Mouse (Mus musculus) C2C12 (cell line): ENCODE results near the gene Usb1. TPM values are rescaled to one million over a fixed set of nuclear protein-coding genes. Genes with fewer than 3 reads are reported as not detected.
A peak's percentile ranks its signal among the peaks of the same experiment; 100 is the strongest.

Experiments
- H3K27me3 ChIP-seq: one replicate; pipeline ENCODE4 v1.6.1; 2011; ENCODE audit not compliant: control insufficient read depth, insufficient read depth, insufficient read length
- H3K36me3 ChIP-seq: one replicate; pipeline ENCODE4 v1.6.1; 2011; ENCODE audit not compliant: control insufficient read depth, insufficient read depth
- H3K4me3 ChIP-seq: one replicate; pipeline ENCODE4 v1.5.1; 2011; ENCODE audit warnings: mild to moderate bottlenecking, control low read depth; ENCODE audit not compliant: poor library complexity, insufficient read depth, severe bottlenecking
- H3K79me2 ChIP-seq: one replicate; pipeline ENCODE4 v1.6.1; 2011; ENCODE audit not compliant: control insufficient read depth, insufficient read depth
- H3K79me3 ChIP-seq: one replicate; pipeline ENCODE4 v1.6.1; 2011; ENCODE audit warnings: low read depth, control low read depth
- H3ac ChIP-seq: one replicate; pipeline ENCODE3; 2011; ENCODE audit warnings: low read depth; ENCODE audit not compliant: control insufficient read depth, insufficient read length
- CEBPB ChIP-seq: IDR thresholded peaks from one replicate; pipeline ENCODE4 v1.6.1; 2011; ENCODE audit warnings: low read depth, mild to moderate bottlenecking, control low read depth, moderate library complexity
- CTCF ChIP-seq: IDR thresholded peaks from one replicate; pipeline ENCODE4 v1.5.1; 2011; ENCODE audit not compliant: control insufficient read depth, insufficient read depth, insufficient read length
- FOSL1 ChIP-seq: IDR thresholded peaks from one replicate; pipeline ENCODE4 v1.8.0; 2011; ENCODE audit warnings: mild to moderate bottlenecking, low read length; ENCODE audit not compliant: poor library complexity, insufficient read depth, severe bottlenecking
- MAX ChIP-seq: IDR thresholded peaks from one replicate; pipeline ENCODE4 v1.6.1; 2011; ENCODE audit warnings: mild to moderate bottlenecking, control low read depth
- MYOD1 ChIP-seq: IDR thresholded peaks from one replicate; pipeline ENCODE4 v1.6.1; 2011; ENCODE audit warnings: low read depth; ENCODE audit not compliant: control insufficient read depth, insufficient read length
- MYOG ChIP-seq: IDR thresholded peaks from one replicate; pipeline ENCODE4 v1.6.1; 2011; ENCODE audit not compliant: control insufficient read depth, insufficient read length; ENCODE audit errors: extremely low read depth
- USF1 ChIP-seq: IDR thresholded peaks from one replicate; pipeline ENCODE4 v1.6.1; 2011; ENCODE audit warnings: low read depth, mild to moderate bottlenecking, control low read depth, moderate library complexity
- polyA plus RNA-seq: library from polyadenylated mRNA; unstranded; fragments of >200 nt; fragmentation: generic; extraction: Trizol; gene quantifications from one replicate; pipeline ENCODE4 v1.2.1, GENCODE M21; 2012; ENCODE audit warnings: missing spikeins

Usb1 gene
- polyA plus RNA-seq, 1 experiment = 38.1 TPM

- H3ac ChIP-seq = no peak overlapping the region
- H3K79me2 ChIP-seq = no peaks in the 10 kb centered on the region
- H3K27me3 ChIP-seq = no peaks in the 10 kb centered on the region
- TF ChIP-seq CEBPB (no peak), FOSL1 (no peak), MYOG (no peak), MYOD1 (no peak), CTCF (no peak), MAX (no peak), USF1 (no peak)
- no peaks in the 10 kb centered on the region for H3K36me3 ChIP-seq
- H3K4me3 ChIP-seq = no peak overlapping the region
- no peaks in the 10 kb centered on the region for H3K79me3 ChIP-seq
These were observed 49.5 kb downstream of the Usb1 start for GRCm38 (mm10) chr8:95381595-95381994.

- no peaks in the 10 kb centered on the region for H3K27me3 ChIP-seq
- no peaks in the 10 kb centered on the region for H3K79me3 ChIP-seq
- no peaks in the 10 kb centered on the region for H3K79me2 ChIP-seq
- no peaks in the 10 kb centered on the region for H3K36me3 ChIP-seq
- H3K4me3 ChIP-seq = no peak overlapping the region
- TF ChIP-seq USF1 (no peak), CEBPB (no peak), FOSL1 (no peak), MYOG (no peak), MYOD1 (no peak), CTCF (no peak), MAX (no peak)
- no peak overlapping the region for H3ac ChIP-seq
These were observed 52.4 kb downstream of the Usb1 start for GRCm38 (mm10) chr8:95384501-95384900.

- no peaks in the 10 kb centered on the region for H3K79me2 ChIP-seq
- H3K4me3 ChIP-seq = no peak overlapping the region
- TF ChIP-seq MYOG = no peak
- TF ChIP-seq MAX = peak; percentile 63
- no peak for TF ChIP-seq CTCF
- peak; percentile 95 for TF ChIP-seq MYOD1
- TF ChIP-seq FOSL1 = peak; percentile 18
- no peak for TF ChIP-seq CEBPB
- peak; percentile 68 for TF ChIP-seq USF1
- no peaks in the 10 kb centered on the region for H3K79me3 ChIP-seq
- H3K27me3 ChIP-seq = no peaks in the 10 kb centered on the region
- no peak overlapping the region for H3ac ChIP-seq
- H3K36me3 ChIP-seq = no peaks in the 10 kb centered on the region
These were observed 54.0 kb downstream of the Usb1 start for GRCm38 (mm10) chr8:95386037-95386436.

- no peaks in the 10 kb centered on the region for H3K27me3 ChIP-seq
- no peaks in the 10 kb centered on the region for H3K79me2 ChIP-seq
- no peak overlapping the region for H3ac ChIP-seq
- H3K36me3 ChIP-seq = no peaks in the 10 kb centered on the region
- H3K79me3 ChIP-seq = no peaks in the 10 kb centered on the region
- H3K4me3 ChIP-seq = no peak overlapping the region
- TF ChIP-seq FOSL1 (no peak), MYOD1 (no peak), CTCF (no peak), MYOG (no peak), CEBPB (no peak), MAX (no peak), USF1 (no peak)
These were observed 55.1 kb downstream of the Usb1 start for GRCm38 (mm10) chr8:95387221-95387620.

- TF ChIP-seq MYOD1 (no peak), CTCF (no peak), USF1 (no peak), CEBPB (no peak), FOSL1 (no peak), MYOG (no peak), MAX (no peak)
- Histone ChIP-seq H3K27me3 (no peaks in the 10 kb centered on the region), H3K36me3 (no peaks in the 10 kb centered on the region), H3K79me3 (no peaks in the 10 kb centered on the region), H3ac (no peak overlapping the region), H3K79me2 (no peaks in the 10 kb centered on the region), H3K4me3 (no peak overlapping the region)
These were observed 55.9 kb downstream of the Usb1 start for GRCm38 (mm10) chr8:95387936-95388335.

GRCm38 (mm10) chr8:95390312-95390711 lies 58.2 kb downstream of the Usb1 start:
- Histone ChIP-seq H3K27me3 (no peaks in the 10 kb centered on the region), H3K79me3 (no peaks in the 10 kb centered on the region), H3K4me3 (no peak overlapping the region), H3K36me3 (no peaks in the 10 kb centered on the region), H3K79me2 (no peaks in the 10 kb centered on the region), H3ac (no peak overlapping the region)
- TF ChIP-seq MYOG (no peak), MYOD1 (no peak), CTCF (no peak), USF1 (no peak), CEBPB (no peak), MAX (no peak), FOSL1 (no peak)
